Mouse (Mus musculus) cerebellum, adult 2 months (tissue): Measurements from ENCODE around the gene Cks2.

ENCODE experiments used
- CTCF ChIP-seq: fragments of 200-500 bp; IDR thresholded peaks from 2 replicates; pipeline ENCODE4 v1.5.1; 2011; ENCODE audit warnings: low read depth, mild to moderate bottlenecking, control low read depth, low read length, moderate library complexity, borderline replicate concordance; ENCODE audit not compliant: insufficient read depth
- POLR2A ChIP-seq: fragments of 200-500 bp; IDR thresholded peaks from 2 replicates; pipeline ENCODE4 v1.6.1; 2011; ENCODE audit warnings: low read length, control low read depth, borderline replicate concordance; ENCODE audit not compliant: insufficient read depth

GRCm38 (mm10) chr13:51631354-51631992 is 13.6 kb upstream of the Cks2 start:
- TF ChIP-seq CTCF (no peak), POLR2A (no peak)
